Mouse (Mus musculus) embryo, embryonic 10 days (tissue): ENCODE measurements around the gene Edc3.
A peak's percentile ranks its signal among the peaks of the same experiment; 100 is the strongest.
"Not testable (repeated sequence)": the region's sequence is repeated elsewhere in the genome, so short reads cannot be mapped to it uniquely, and the experiment has no call there.

ENCODE experiments used
- DNase-seq: peaks from one replicate; pipeline ENCODE4 v3.0.0-alpha.2; 2015; ENCODE audit warnings: low spot score

Gene Edc3

GRCm38 (mm10) chr9:57706496-57706895 lies 1.8 kb upstream of the Edc3 start:
- no peak for DNase-seq

- peak; percentile 11 for DNase-seq
Measured at GRCm38 (mm10) chr9:57708720-57709274, 457 bp downstream of the Edc3 start.

GRCm38 (mm10) chr9:57710214-57710613 lies 1.9 kb downstream of the Edc3 start:
- DNase-seq = not testable (repeated sequence)

- DNase-seq = peak; percentile 2
Measured at GRCm38 (mm10) chr9:57712194-57712593, 3.9 kb downstream of the Edc3 start.

- DNase-seq = no peak
Measured at GRCm38 (mm10) chr9:57718408-57718807, 10.1 kb downstream of the Edc3 start.

GRCm38 (mm10) chr9:57720736-57721135 lies 12.4 kb downstream of the Edc3 start:
- DNase-seq = no peak

GRCm38 (mm10) chr9:57722371-57722770 lies 14.0 kb downstream of the Edc3 start:
- no peak for DNase-seq

GRCm38 (mm10) chr9:57723315-57723715 lies 15.0 kb downstream of the Edc3 start:
- DNase-seq = no peak

- no peak for DNase-seq
Measured at GRCm38 (mm10) chr9:57723796-57724195, 15.5 kb downstream of the Edc3 start.

GRCm38 (mm10) chr9:57724701-57725100 lies 16.4 kb downstream of the Edc3 start:
- no peak for DNase-seq

- no peak for DNase-seq
Measured at GRCm38 (mm10) chr9:57728312-57728711, 20.0 kb downstream of the Edc3 start.

- DNase-seq = no peak
Measured at GRCm38 (mm10) chr9:57733606-57734005, 25.3 kb downstream of the Edc3 start.

GRCm38 (mm10) chr9:57739863-57740262 lies 31.5 kb downstream of the Edc3 start:
- no peak for DNase-seq

GRCm38 (mm10) chr9:57744462-57745091 lies 36.2 kb downstream of the Edc3 start:
- DNase-seq = peak; percentile 77

- DNase-seq = no peak
Measured at GRCm38 (mm10) chr9:57747067-57747466, 38.7 kb downstream of the Edc3 start.

- no peak for DNase-seq
Measured at GRCm38 (mm10) chr9:57748137-57748536, 39.8 kb downstream of the Edc3 start.

- no peak for DNase-seq
Measured at GRCm38 (mm10) chr9:57748831-57749230, 40.5 kb downstream of the Edc3 start.

- DNase-seq = no peak
Measured at GRCm38 (mm10) chr9:57750901-57751300, 42.6 kb downstream of the Edc3 start.

- DNase-seq = no peak
Measured at GRCm38 (mm10) chr9:57757578-57757977, 49.2 kb downstream of the Edc3 start.

GRCm38 (mm10) chr9:57758528-57758927 lies 50.2 kb downstream of the Edc3 start:
- peak; percentile 36 for DNase-seq

GRCm38 (mm10) chr9:57759289-57759688 lies 50.9 kb downstream of the Edc3 start:
- peak; percentile 73 for DNase-seq

- DNase-seq = no peak
Measured at GRCm38 (mm10) chr9:57760416-57761146, 52.2 kb downstream of the Edc3 start.
